Mouse (Mus musculus) limb, embryonic 11.5 days (tissue): ENCODE results near the gene Rab27a. TPM values are rescaled to one million over a fixed set of nuclear protein-coding genes. Genes with fewer than 3 reads are reported as not detected.
"Not testable (repeated sequence)": the region's sequence is repeated elsewhere in the genome, so short reads cannot be mapped to it uniquely, and the experiment has no call there.

ENCODE experiments used
- ATAC-seq: fragments of 200-750 bp; cut with Nextera tagmentation; 2 replicates; pipeline ENCODE4 v1.8.0; 2017; ENCODE audit warnings: low read depth; ENCODE audit not compliant: insufficient number of reproducible peaks, low FRiP score, low TSS enrichment
- DNase-seq: peaks from one replicate; pipeline ENCODE4 v3.0.0-alpha.2; 2015; ENCODE audit warnings: low spot score
- H3K27ac ChIP-seq: fragments of 300-500 bp; sonication (generic); replicated peaks from 2 replicates; pipeline ENCODE4 v1.5.1; 2014; ENCODE audit warnings: low read depth, mild to moderate bottlenecking, low read length
- H3K27me3 ChIP-seq: fragments of 300-500 bp; sonication (generic); 2 replicates; pipeline ENCODE4 v1.6.1; 2014; ENCODE audit warnings: mild to moderate bottlenecking, low read length, mixed read lengths; ENCODE audit not compliant: control insufficient read depth, insufficient read depth
- H3K36me3 ChIP-seq: fragments of 300-500 bp; sonication (generic); 2 replicates; pipeline ENCODE4 v1.6.1; 2014; ENCODE audit warnings: mild to moderate bottlenecking, low read length, moderate library complexity, mixed read lengths; ENCODE audit not compliant: control insufficient read depth, insufficient read depth
- H3K4me1 ChIP-seq: fragments of 300-500 bp; sonication (generic); 2 replicates; pipeline ENCODE4 v1.6.1; 2014; ENCODE audit warnings: low read length, mixed read lengths; ENCODE audit not compliant: control insufficient read depth, insufficient read depth
- H3K4me2 ChIP-seq: fragments of 300-500 bp; sonication (generic); 2 replicates; pipeline ENCODE4 v1.6.1; 2014; ENCODE audit warnings: low read depth, mild to moderate bottlenecking, moderate library complexity; ENCODE audit not compliant: severe bottlenecking
- H3K4me3 ChIP-seq: fragments of 300-500 bp; sonication (generic); 2 replicates; pipeline ENCODE4 v1.5.1; 2014; ENCODE audit warnings: low read depth, low read length
- H3K9ac ChIP-seq: fragments of 300-500 bp; sonication (generic); 2 replicates; pipeline ENCODE4 v1.6.1; 2014; ENCODE audit warnings: mild to moderate bottlenecking, low read length
- H3K9me3 ChIP-seq: fragments of 300-500 bp; sonication (generic); 2 replicates; pipeline ENCODE4 v1.6.1; 2016; ENCODE audit warnings: low read length; ENCODE audit not compliant: control insufficient read depth
- WGBS: fragments of 180-500 bp; shearing (Covaris S2); extraction: QIAGEN DNeasy Blood & Tissue Kit; methylation state at CpG from one replicate; pipeline ENCODE4 v1.1.7; 2014; 5-methylcytosine and 5-hydroxymethylcytosine counted together
- polyA plus RNA-seq: library from polyadenylated mRNA; unstranded; fragments of >200 nt; fragmentation: Nextera tagmentation; extraction: Ambion mirVana; gene quantifications from 2 replicates; pipeline ENCODE4 v1.2.1, GENCODE M21; 2014

Gene Rab27a
- polyA plus RNA-seq, 1 experiment from 2014 or later: 2.5 TPM

- H3K4me3 ChIP-seq: no peak overlapping the region
- H3K4me2 ChIP-seq: no peak overlapping the region
- H3K36me3 ChIP-seq: no peaks in the 10 kb centered on the region
- no peak overlapping the region for H3K27ac ChIP-seq
- WGBS: 76% methylated on average over 10 of the region's 10 CpGs
- H3K9me3 ChIP-seq: no peaks in the 10 kb centered on the region
- H3K27me3 ChIP-seq: no peaks in the 10 kb centered on the region
- H3K4me1 ChIP-seq: peaks cover 4% of the 10 kb centered on the region; the same call in 1 of the 2 replicates
- DNase-seq (no peak), ATAC-seq (no peak)
- no peak overlapping the region for H3K9ac ChIP-seq
Measured at GRCm38 (mm10) chr9:73070971-73071659, 26.5 kb downstream of the Rab27a start.

- Histone ChIP-seq H3K36me3 (no peaks in the 10 kb centered on the region), H3K27me3 (no peaks in the 10 kb centered on the region), H3K4me3 (no peak overlapping the region), H3K27ac (no peak overlapping the region), H3K4me2 (no peak overlapping the region), H3K4me1 (no peaks in the 10 kb centered on the region; the same call in 1 of the 2 replicates), H3K9ac (no peak overlapping the region), H3K9me3 (no peaks in the 10 kb centered on the region)
- 85% methylated on average over 8 of the region's 8 CpGs for WGBS
- ATAC-seq (no peak), DNase-seq (no peak)
Measured at GRCm38 (mm10) chr9:73072426-73072825, 27.8 kb downstream of the Rab27a start.

GRCm38 (mm10) chr9:73073169-73073568 lies 28.5 kb downstream of the Rab27a start:
- no peak overlapping the region for H3K4me2 ChIP-seq
- DNase-seq: no peak
- WGBS: 94% methylated on average over 5 of the region's 5 CpGs
- H3K36me3 ChIP-seq: no peaks in the 10 kb centered on the region
- H3K9me3 ChIP-seq: no peaks in the 10 kb centered on the region
- ATAC-seq: no peak
- H3K27ac ChIP-seq: no peak overlapping the region
- H3K4me3 ChIP-seq: no peak overlapping the region
- no peaks in the 10 kb centered on the region for H3K4me1 ChIP-seq
- no peaks in the 10 kb centered on the region for H3K27me3 ChIP-seq
- no peak overlapping the region for H3K9ac ChIP-seq

- ATAC-seq, H3K36me3 ChIP-seq, DNase-seq, H3K9me3 ChIP-seq, H3K4me3 ChIP-seq, H3K9ac ChIP-seq, H3K4me2 ChIP-seq, H3K27ac ChIP-seq, H3K27me3 ChIP-seq, H3K4me1 ChIP-seq: not testable (repeated sequence)
- 91% methylated on average over 11 of the region's 12 CpGs for WGBS
Measured at GRCm38 (mm10) chr9:73079349-73079748, 34.7 kb downstream of the Rab27a start.

GRCm38 (mm10) chr9:73079801-73080325 lies 35.2 kb downstream of the Rab27a start:
- DNase-seq: no peak
- no peaks in the 10 kb centered on the region for H3K27me3 ChIP-seq
- H3K4me2 ChIP-seq: no peak overlapping the region
- no peak overlapping the region for H3K27ac ChIP-seq
- H3K36me3 ChIP-seq: no peaks in the 10 kb centered on the region
- 59% methylated on average over 7 of the region's 7 CpGs for WGBS
- ATAC-seq: no peak
- H3K4me3 ChIP-seq: no peak overlapping the region
- H3K9ac ChIP-seq: no peak overlapping the region
- no peaks in the 10 kb centered on the region for H3K4me1 ChIP-seq
- no peaks in the 10 kb centered on the region for H3K9me3 ChIP-seq

GRCm38 (mm10) chr9:73082291-73083000 lies 37.8 kb downstream of the Rab27a start:
- H3K4me3 ChIP-seq: no peak overlapping the region
- no peaks in the 10 kb centered on the region for H3K27me3 ChIP-seq
- H3K27ac ChIP-seq: no peak overlapping the region
- H3K9me3 ChIP-seq: no peaks in the 10 kb centered on the region
- no peaks in the 10 kb centered on the region for H3K36me3 ChIP-seq
- no peaks in the 10 kb centered on the region for H3K4me1 ChIP-seq
- H3K9ac ChIP-seq: no peak overlapping the region
- no peak overlapping the region for H3K4me2 ChIP-seq
- no peak for DNase-seq
- no peak for ATAC-seq
- 77% methylated on average over 8 of the region's 8 CpGs for WGBS

- DNase-seq (no peak), ATAC-seq (no peak)
- Histone ChIP-seq H3K27ac (no peak overlapping the region), H3K9ac (no peak overlapping the region), H3K36me3 (no peaks in the 10 kb centered on the region), H3K4me3 (no peak overlapping the region), H3K27me3 (no peaks in the 10 kb centered on the region), H3K9me3 (no peaks in the 10 kb centered on the region), H3K4me1 (no peaks in the 10 kb centered on the region), H3K4me2 (no peak overlapping the region)
- 73% methylated on average over 6 of the region's 6 CpGs for WGBS
Measured at GRCm38 (mm10) chr9:73083956-73084355, 39.3 kb downstream of the Rab27a start.

GRCm38 (mm10) chr9:73085845-73086244 lies 41.2 kb downstream of the Rab27a start:
- H3K4me1 ChIP-seq: no peaks in the 10 kb centered on the region
- no peak for ATAC-seq
- WGBS: 84% methylated on average over 6 of the region's 6 CpGs

More at GRCm38 (mm10) chr9:73085845-73086244, 41.2 kb downstream of the Rab27a start:
- Histone ChIP-seq H3K9me3 (no peaks in the 10 kb centered on the region), H3K4me3 (no peak overlapping the region), H3K27me3 (no peaks in the 10 kb centered on the region), H3K4me2 (no peak overlapping the region), H3K9ac (no peak overlapping the region), H3K27ac (no peak overlapping the region), H3K36me3 (no peaks in the 10 kb centered on the region)
- no peak for DNase-seq
